Comparison of ENCODE assay signal across 8 mouse cellular contexts in genomic region chr7:65693301-65693821, GRCm38 (mm10). TPM values are rescaled to one million over a fixed set of nuclear protein-coding genes. Genes with fewer than 3 reads are reported as not detected.
A peak's percentile ranks its signal among the peaks of the same experiment; 100 is the strongest.
DNase-seq lines count a peak whose midpoint lies in the region; ATAC-seq and TF ChIP-seq lines count a peak whose summit lies in the region.

No protein-coding gene starts in this region.

- WGBS in macrophage (ENCODE audit: missing documents), result 0% methylated on average over 50 of the region's 52 CpGs

- peak overlapping the region; percentile 83 for H3K4me3 ChIP-seq in left cerebral cortex, adult 2 months
- H3K4me3 ChIP-seq in macrophage (ENCODE audit: inconsistent target), result peak overlapping the region; percentile 75

- intact Hi-C loops in left cerebral cortex, adult 2 months (cut with DNase I), result no loop called here

- peak; percentile 89 for ATAC-seq in activated CD4-positive, CD25-positive, alpha-beta regulatory T cell, adult 4 months
- peak; percentile 81 for ATAC-seq in common myeloid progenitor, adult 5-6 weeks (replicated peaks; ENCODE audit: low read depth, poor library complexity, severe bottlenecking)

- H3K27ac ChIP-seq in left cerebral cortex, adult 2 months, result peak overlapping the region; percentile 91
- H3K27ac ChIP-seq in macrophage, result no peak overlapping the region

- peaks cover 12% of the 10 kb centered on the region for H3K79me2 ChIP-seq in macrophage (ENCODE audit: inconsistent target)

- no peak; the same call in 1 of the 2 replicates for TF ChIP-seq CTCF in left cerebral cortex, adult 2 months (IDR thresholded peaks at IDR 0.05)

- DNase-seq in gastrocnemius, adult 8-10 months (ENCODE audit: low spot score in 2 of 2), result peak; percentile 74 to 80
- peak; percentile 35 for DNase-seq in hindlimb bud, embryonic 11.5 days (ENCODE audit: extremely low spot score, low read depth, low spot score)
- peak; percentile 88 to 91 for DNase-seq in left cerebral cortex, adult 2 months (ENCODE audit: extremely low spot score in 1 of 2, low spot score in 2 of 2)
- peak; percentile 81 for DNase-seq in retina, postnatal 7 days (ENCODE audit: low read depth, low spot score)
- peak; percentile 78 to 85 for DNase-seq in urinary bladder, adult 18-20 months (ENCODE audit: low spot score in 2 of 2)

- H3K36me3 ChIP-seq in macrophage (ENCODE audit: inconsistent target), result peaks cover 16% of the 10 kb centered on the region; the same call in 1 of the 2 replicates

RNA-seq across cellular contexts. Expression of gene Tm2d3, which starts 2.4 kb away (rescaled TPM):
- 100 to 1,000 TPM in 1 of 2 experiments, 10 to 100 TPM in 1; 99.1 to 101 TPM for polyA plus RNA-seq in activated CD4-positive, CD25-positive, alpha-beta regulatory T cell, adult 4 months (2017; shearing (Covaris generic))
- total RNA-seq in common myeloid progenitor, adult 5-6 weeks (2017), result 62.3 and 69.6 TPM in 2 replicates
- total RNA-seq in gastrocnemius, adult 8-10 months (2022), result 10 to 100 TPM; 11.6 to 16.4 (median 12.3) TPM
- total RNA-seq in left cerebral cortex, adult 2 months (2021), result 10 to 100 TPM; 45.4 to 53.0 TPM
- total RNA-seq in macrophage (2018; cell fraction: chromatin; rRNA removed), result 10 to 100 TPM in 9 of 26 experiments, 1 to 10 TPM in 17; 1.1 to 21.5 (median 7.7) TPM
- 10 to 100 TPM; 19.7 to 45.0 (median 33.3) TPM for total RNA-seq in macrophage (2018; cell fraction: cytosol; rRNA removed)
- total RNA-seq in macrophage (2018; cell fraction: nucleus; rRNA removed), result 10 to 100 TPM; 10.6 to 43.2 (median 21.9) TPM
- polyA plus RNA-seq in macrophage (2018), result 28.5 to 42.7 TPM (median 37.1 TPM) in 3 replicates

RNA-seq across cellular contexts. Expression of gene Tarsl2, which starts 48.7 kb away (rescaled TPM):
- 1 to 10 TPM; 1.9 to 4.1 TPM for polyA plus RNA-seq in activated CD4-positive, CD25-positive, alpha-beta regulatory T cell, adult 4 months (2017; shearing (Covaris generic))
- 35.9 and 36.3 TPM in 2 replicates for total RNA-seq in common myeloid progenitor, adult 5-6 weeks (2017)
- 10 to 100 TPM; 56.4 to 61.0 (median 58.0) TPM for total RNA-seq in gastrocnemius, adult 8-10 months (2022)
- 10 to 100 TPM; 41.3 to 44.3 TPM for total RNA-seq in left cerebral cortex, adult 2 months (2021)
- 10 to 100 TPM in 1 of 26 experiments, 1 to 10 TPM in 23, under 1 TPM in 2; 0.24 to 10.3 (median 3.2) TPM for total RNA-seq in macrophage (2018; cell fraction: chromatin; rRNA removed)
- total RNA-seq in macrophage (2018; cell fraction: cytosol; rRNA removed), result 1 to 10 TPM; 2.5 to 5.7 (median 3.8) TPM
- 1 to 10 TPM; 1.2 to 9.0 (median 2.5) TPM for total RNA-seq in macrophage (2018; cell fraction: nucleus; rRNA removed)
- polyA plus RNA-seq in macrophage (2018), result 2.2 to 7.2 TPM (median 5.0 TPM) in 3 replicates

Comparison
In these comparisons a context has a peak if more than half of its experiments do, and no peak if none do; other contexts are left out.
1. DNase-seq: peak in every context shown above with its lines; median percentile 90 in left cerebral cortex, adult 2 months; 82 in urinary bladder, adult 18-20 months; 81 in retina, postnatal 7 days; 77 in gastrocnemius, adult 8-10 months; 35 in hindlimb bud, embryonic 11.5 days.